Mouse (Mus musculus) forebrain, postnatal 0 days (tissue): Measurements from ENCODE around the gene Pdlim7. TPM values are rescaled to one million over a fixed set of nuclear protein-coding genes. Genes with fewer than 3 reads are reported as not detected.

Experiments
- ATAC-seq: fragments of 200-750 bp; cut with Nextera tagmentation; 2 replicates; pipeline ENCODE4 v1.8.0; 2017; ENCODE audit warnings: mild to moderate bottlenecking, moderate library complexity
- DNase-seq: peaks from one replicate; pipeline ENCODE4 v3.0.0-alpha.2; 2015
- H3K27ac ChIP-seq: fragments of 300-500 bp; sonication (generic); 2 replicates; pipeline ENCODE4 v1.5.1; 2014; ENCODE audit warnings: low read depth, mild to moderate bottlenecking, antibody characterized with exemption, low read length, moderate library complexity, mixed read lengths
- H3K27me3 ChIP-seq: fragments of 300-500 bp; sonication (generic); 2 replicates; pipeline ENCODE4 v1.6.1; 2014; ENCODE audit warnings: mild to moderate bottlenecking, low read length, mixed read lengths; ENCODE audit not compliant: insufficient read depth
- H3K36me3 ChIP-seq: fragments of 300-500 bp; sonication (generic); 2 replicates; pipeline ENCODE4 v1.6.1; 2014; ENCODE audit warnings: mild to moderate bottlenecking, moderate library complexity; ENCODE audit not compliant: insufficient read depth
- H3K4me1 ChIP-seq: fragments of 300-500 bp; sonication (generic); 2 replicates; pipeline ENCODE4 v1.6.1; 2014; ENCODE audit warnings: antibody characterized with exemption; ENCODE audit not compliant: insufficient read depth
- H3K4me2 ChIP-seq: fragments of 300-500 bp; sonication (generic); 2 replicates; pipeline ENCODE4 v1.6.1; 2014; ENCODE audit warnings: low read depth, mild to moderate bottlenecking, moderate library complexity
- H3K4me3 ChIP-seq: fragments of 300-500 bp; sonication (generic); 2 replicates; pipeline ENCODE4 v1.5.1; 2014; ENCODE audit warnings: low read depth, low read length, mixed read lengths
- H3K9ac ChIP-seq: fragments of 300-500 bp; sonication (generic); 2 replicates; pipeline ENCODE4 v1.6.1; 2014; ENCODE audit warnings: mild to moderate bottlenecking
- H3K9me3 ChIP-seq: fragments of 300-500 bp; sonication (generic); 2 replicates; pipeline ENCODE4 v1.6.1; 2016; ENCODE audit warnings: low read length
- CTCF ChIP-seq: sonication (generic); IDR thresholded peaks from 2 replicates; pipeline ENCODE4 v1.5.1; 2016; ENCODE audit warnings: antibody characterized with exemption, control low read depth, low read depth
- WGBS: fragments of 180-500 bp; shearing (Covaris S2); extraction: QIAGEN DNeasy Blood & Tissue Kit; methylation state at CpG from one replicate; pipeline ENCODE4 v1.1.7; 2014; 5-methylcytosine and 5-hydroxymethylcytosine counted together
- polyA plus RNA-seq: library from polyadenylated mRNA; unstranded; fragments of >200 nt; fragmentation: Nextera tagmentation; extraction: Ambion mirVana; gene quantifications from 2 replicates; pipeline ENCODE4 v1.2.1, GENCODE M21; 2015
- total RNA-seq: library from RNA; depleted of rRNA; stranded (reverse); fragments of >200 nt; gene quantifications from 2 replicates; pipeline ENCODE4 v1.2.3, GENCODE M21; 2014

Pdlim7 gene
- total and polyA plus RNA-seq, 2 experiments from 2014 or later = 26.6 to 115 TPM

GRCm38 (mm10) chr13:55482542-55482941, 30.9 kb downstream of the Pdlim7 start:
- Histone ChIP-seq H3K4me1 (peaks cover 24% of the 10 kb centered on the region), H3K27me3 (no peaks in the 10 kb centered on the region), H3K9ac (no peak overlapping the region; the same call in 1 of the 2 replicates), H3K9me3 (no peaks in the 10 kb centered on the region), H3K4me2 (peak overlapping the region; percentile 97; the same call in 1 of the 2 replicates), H3K36me3 (peaks cover 53% of the 10 kb centered on the region), H3K4me3 (no peak overlapping the region), H3K27ac (peak overlapping the region; percentile 54)
- WGBS = 63% methylated on average over 7 of the region's 7 CpGs
- DNase-seq = no peak
- no peak for ATAC-seq
- TF ChIP-seq CTCF = peak; percentile 18; the same call in 1 of the 2 replicates

GRCm38 (mm10) chr13:55479929-55480328, 33.5 kb downstream of the Pdlim7 start:
- no peak overlapping the region for H3K9ac ChIP-seq
- ATAC-seq (no peak), DNase-seq (no peak)
- H3K36me3 ChIP-seq = peaks cover 74% of the 10 kb centered on the region
- no peaks in the 10 kb centered on the region for H3K9me3 ChIP-seq
- no peak for TF ChIP-seq CTCF
- no peak overlapping the region for H3K4me2 ChIP-seq
- no peaks in the 10 kb centered on the region for H3K27me3 ChIP-seq
- H3K27ac ChIP-seq = no peak overlapping the region
- H3K4me3 ChIP-seq = no peak overlapping the region
- peaks cover 20% of the 10 kb centered on the region for H3K4me1 ChIP-seq

- Histone ChIP-seq H3K9ac (no peak overlapping the region), H3K4me1 (peaks cover 18% of the 10 kb centered on the region), H3K36me3 (peaks cover 82% of the 10 kb centered on the region), H3K4me3 (no peak overlapping the region), H3K9me3 (no peaks in the 10 kb centered on the region), H3K27ac (0 out of 2 replicates have a peak overlapping the region, but pooled peaks have one; percentile 40), H3K27me3 (no peaks in the 10 kb centered on the region), H3K4me2 (no peak overlapping the region)
- WGBS = 83% methylated on average over 7 of the region's 7 CpGs
- no peak for TF ChIP-seq CTCF
- no peak for ATAC-seq
- DNase-seq = no peak
Observed at GRCm38 (mm10) chr13:55479008-55479407, 34.5 kb downstream of the Pdlim7 start.

GRCm38 (mm10) chr13:55478036-55478435, 35.4 kb downstream of the Pdlim7 start:
- H3K4me3 ChIP-seq = no peak overlapping the region
- no peaks in the 10 kb centered on the region for H3K9me3 ChIP-seq
- H3K4me1 ChIP-seq = peaks cover 16% of the 10 kb centered on the region
- ATAC-seq = no peak
- H3K36me3 ChIP-seq = peaks cover 90% of the 10 kb centered on the region
- no peaks in the 10 kb centered on the region for H3K27me3 ChIP-seq
- 48% methylated on average over 5 of the region's 5 CpGs for WGBS
- no peak overlapping the region for H3K9ac ChIP-seq
- peak; percentile 76 for TF ChIP-seq CTCF
- peak overlapping the region; percentile 21; the same call in 1 of the 2 replicates for H3K27ac ChIP-seq
- H3K4me2 ChIP-seq = no peak overlapping the region
- DNase-seq = peak; percentile 70

- TF ChIP-seq CTCF = no peak
- ATAC-seq = no peak
- Histone ChIP-seq H3K36me3 (peaks cover 87% of the 10 kb centered on the region), H3K4me1 (peaks cover 12% of the 10 kb centered on the region), H3K4me3 (no peak overlapping the region), H3K27ac (peak overlapping the region; percentile 21; the same call in 1 of the 2 replicates), H3K4me2 (no peak overlapping the region), H3K9me3 (no peaks in the 10 kb centered on the region), H3K9ac (no peak overlapping the region), H3K27me3 (no peaks in the 10 kb centered on the region)
- WGBS = 72% methylated on average over 16 of the region's 16 CpGs
- DNase-seq = peak; percentile 12
Observed at GRCm38 (mm10) chr13:55477492-55477891, 36.0 kb downstream of the Pdlim7 start.

GRCm38 (mm10) chr13:55476256-55476655, 37.2 kb downstream of the Pdlim7 start:
- 91% methylated on average over 8 of the region's 8 CpGs for WGBS
- no peak overlapping the region for H3K27ac ChIP-seq
- no peak for DNase-seq

GRCm38 (mm10) chr13:55475750-55476149, 37.7 kb downstream of the Pdlim7 start:
- Histone ChIP-seq H3K27ac (0 out of 2 replicates have a peak overlapping the region, but pooled peaks have one; percentile 69), H3K4me3 (no peak overlapping the region)
- ATAC-seq = no peak

More at GRCm38 (mm10) chr13:55476256-55476655, 37.2 kb downstream of the Pdlim7 start:
- ATAC-seq = no peak
- TF ChIP-seq CTCF = no peak
- peaks cover 12% of the 10 kb centered on the region for H3K4me1 ChIP-seq
- peaks cover 75% of the 10 kb centered on the region for H3K36me3 ChIP-seq
- H3K27me3 ChIP-seq = no peaks in the 10 kb centered on the region
- no peak overlapping the region for H3K4me2 ChIP-seq
- no peak overlapping the region for H3K4me3 ChIP-seq
- H3K9me3 ChIP-seq = no peaks in the 10 kb centered on the region
- no peak overlapping the region for H3K9ac ChIP-seq

More at GRCm38 (mm10) chr13:55475750-55476149, 37.7 kb downstream of the Pdlim7 start:
- no peak for DNase-seq
- Histone ChIP-seq H3K9ac (no peak overlapping the region), H3K36me3 (peaks cover 71% of the 10 kb centered on the region), H3K4me2 (no peak overlapping the region), H3K27me3 (no peaks in the 10 kb centered on the region), H3K9me3 (no peaks in the 10 kb centered on the region), H3K4me1 (peaks cover 17% of the 10 kb centered on the region)
- 85% methylated on average over 5 of the region's 5 CpGs for WGBS
- no peak for TF ChIP-seq CTCF
